In genomic region chr7:16945419-16945818, GRCm38 (mm10) we compare ENCODE assay signal across 10 mouse cellular contexts. TPM values are rescaled to one million over a fixed set of nuclear protein-coding genes. Genes with fewer than 3 reads are reported as not detected.
A peak's percentile ranks its signal among the peaks of the same experiment; 100 is the strongest.
DNase-seq lines count a peak whose midpoint lies in the region; ATAC-seq and TF ChIP-seq lines count a peak whose summit lies in the region.
"Had no signal": no experiment of that assay in that cellular context is flagged by ENCODE, and none has a peak within 500 bp of the region (broad histone marks: within the 10 kb centered on the region; RNA-seq: fewer than 3 reads in every experiment).

No protein-coding gene starts in this region.

- DNase-seq in layer of hippocampus, postnatal 36 days: peak; percentile 44 to 57
- no peak for DNase-seq in layer of hippocampus, adult 9-11 months
- peak; percentile 50 to 51 for DNase-seq in cerebellum, postnatal 36 days
- DNase-seq in hindbrain, embryonic 10.5 days (ENCODE audit: low spot score): no peak
- DNase-seq in thymus, adult 18-20 months: no peak
- DNase-seq in ovary, postnatal 14 days (ENCODE audit: low spot score): no peak

- H3K79me2 ChIP-seq in myocyte (ENCODE audit: control insufficient read depth, insufficient read depth): peaks cover 5% of the 10 kb centered on the region

- H3K9me3 ChIP-seq in hindbrain, embryonic 10.5 days: no peaks in the 10 kb centered on the region; the same call in 1 of the 2 replicates

- no peak for TF ChIP-seq POLR2A in myocyte (IDR thresholded peaks at IDR 0.05; ENCODE audit: insufficient read length, low read depth)

- WGBS in hindbrain, embryonic 10.5 days: 11% methylated on average over 17 of the region's 17 CpGs

- peaks cover 67% of the 10 kb centered on the region for H3K4me1 ChIP-seq in hindbrain, embryonic 10.5 days (replicated peaks)

- no peak for ATAC-seq in CD4-positive, CD25-positive, alpha-beta regulatory T cell, adult 4 months

- H3K36me3 ChIP-seq in hindbrain, embryonic 10.5 days: no peaks in the 10 kb centered on the region
- H3K36me3 ChIP-seq in myocyte (ENCODE audit: control insufficient read depth, insufficient read depth): no peaks in the 10 kb centered on the region

- H3K27me3 ChIP-seq in hindbrain, embryonic 10.5 days (ENCODE audit: insufficient read depth, poor library complexity, severe bottlenecking): peaks cover 67% of the 10 kb centered on the region
- H3K27me3 ChIP-seq in myocyte (ENCODE audit: control insufficient read depth, insufficient read depth, insufficient read length): no peaks in the 10 kb centered on the region

- peak overlapping the region; percentile 71 for H3K4me3 ChIP-seq in hindbrain, embryonic 10.5 days
- H3K4me3 ChIP-seq in myocyte: peak overlapping the region; percentile 44

- H3ac ChIP-seq in myocyte (ENCODE audit: control insufficient read depth, insufficient read length): no peak overlapping the region

- peak overlapping the region; percentile 60 for H3K4me2 ChIP-seq in myocyte (ENCODE audit: low read depth)

- peak overlapping the region; percentile 89 for H3K27ac ChIP-seq in hindbrain, embryonic 10.5 days

TF ChIP-seq in myocyte, 11 proteins besides CTCF, POLR2A, EP300 and RAD21:
- TF ChIP-seq TCF3 (IDR thresholded peaks at IDR 0.05; ENCODE audit: insufficient read length, low read depth): no peak

RNA-seq across cellular contexts. Expression of gene Pnmal2, which starts 0.9 kb away (rescaled TPM):
- 100 to 1,000 TPM; 345 to 361 TPM for total RNA-seq in layer of hippocampus, postnatal 36 days (2021)
- polyA plus RNA-seq in hindbrain, embryonic 10.5 days (2016; fragmentation: Nextera tagmentation; extraction: Ambion mirVana): 4.0 and 12.2 TPM in 2 replicates
- polyA plus RNA-seq in myocyte (2012; fragmentation: generic; extraction: Trizol): 44.4 TPM
- not detected for polyA plus RNA-seq in CD4-positive, CD25-positive, alpha-beta regulatory T cell, adult 4 months (2017; shearing (Covaris generic))

RNA-seq across cellular contexts. Expression of gene Pnmal1, which starts 14.1 kb away (rescaled TPM):
- 100 to 1,000 TPM; 119 to 124 TPM for total RNA-seq in layer of hippocampus, postnatal 36 days (2021)
- polyA plus RNA-seq in hindbrain, embryonic 10.5 days (2016; fragmentation: Nextera tagmentation; extraction: Ambion mirVana): 5.8 and 12.7 TPM in 2 replicates
- polyA plus RNA-seq in myocyte (2012; fragmentation: generic; extraction: Trizol): 0.05 TPM
- polyA plus RNA-seq in CD4-positive, CD25-positive, alpha-beta regulatory T cell, adult 4 months (2017; shearing (Covaris generic)): not detected
- total RNA-seq: heart, postnatal 36 days had no signal
- polyA plus RNA-seq: spleen, adult 2 months had no signal

RNA-seq across cellular contexts. Expression of gene Calm3, which starts 21.5 kb away (rescaled TPM):
- 1,000 to 10,000 TPM; 2,055 to 2,361 TPM for total RNA-seq in layer of hippocampus, postnatal 36 days (2021)
- polyA plus RNA-seq in hindbrain, embryonic 10.5 days (2016; fragmentation: Nextera tagmentation; extraction: Ambion mirVana): 170 and 245 TPM in 2 replicates
- polyA plus RNA-seq in myocyte (2012; fragmentation: generic; extraction: Trizol): 336 TPM
- polyA plus RNA-seq in CD4-positive, CD25-positive, alpha-beta regulatory T cell, adult 4 months (2017; shearing (Covaris generic)): 100 to 1,000 TPM in 1 of 2 experiments, 10 to 100 TPM in 1; 48.5 to 103 TPM

RNA-seq across cellular contexts. Expression of gene Gm42372, which starts 37.5 kb away (rescaled TPM):
- total RNA-seq in layer of hippocampus, postnatal 36 days (2021): 10 to 100 TPM; 55.2 to 56.6 TPM
- polyA plus RNA-seq in hindbrain, embryonic 10.5 days (2016; fragmentation: Nextera tagmentation; extraction: Ambion mirVana): 0.91 and 0.93 TPM in 2 replicates
- polyA plus RNA-seq in myocyte (2012; fragmentation: generic; extraction: Trizol): not detected
- 1 to 10 TPM; 4.8 to 4.9 TPM for polyA plus RNA-seq in CD4-positive, CD25-positive, alpha-beta regulatory T cell, adult 4 months (2017; shearing (Covaris generic))
- total RNA-seq: heart, postnatal 36 days had no signal

RNA-seq across cellular contexts. Expression of gene Ptgir, which starts 39.1 kb away (rescaled TPM):
- not detected for total RNA-seq in layer of hippocampus, postnatal 36 days (2021)
- 0.77 and 1.5 TPM in 2 replicates for polyA plus RNA-seq in hindbrain, embryonic 10.5 days (2016; fragmentation: Nextera tagmentation; extraction: Ambion mirVana)
- 2.6 TPM for polyA plus RNA-seq in myocyte (2012; fragmentation: generic; extraction: Trizol)
- polyA plus RNA-seq in CD4-positive, CD25-positive, alpha-beta regulatory T cell, adult 4 months (2017; shearing (Covaris generic)): 10 to 100 TPM in 1 of 2 experiments, 1 to 10 TPM in 1; 7.9 to 10.2 TPM

Comparison
In these comparisons a context has a peak if more than half of its experiments do, and no peak if none do; other contexts are left out.
1. DNase-seq: peak in layer of hippocampus, postnatal 36 days (2 of 2) and cerebellum, postnatal 36 days (2 of 2); none in layer of hippocampus, adult 9-11 months (single experiment), hindbrain, embryonic 10.5 days (single experiment), thymus, adult 18-20 months (0 of 2) and ovary, postnatal 14 days (single experiment).